In the genomic region with DNA sequence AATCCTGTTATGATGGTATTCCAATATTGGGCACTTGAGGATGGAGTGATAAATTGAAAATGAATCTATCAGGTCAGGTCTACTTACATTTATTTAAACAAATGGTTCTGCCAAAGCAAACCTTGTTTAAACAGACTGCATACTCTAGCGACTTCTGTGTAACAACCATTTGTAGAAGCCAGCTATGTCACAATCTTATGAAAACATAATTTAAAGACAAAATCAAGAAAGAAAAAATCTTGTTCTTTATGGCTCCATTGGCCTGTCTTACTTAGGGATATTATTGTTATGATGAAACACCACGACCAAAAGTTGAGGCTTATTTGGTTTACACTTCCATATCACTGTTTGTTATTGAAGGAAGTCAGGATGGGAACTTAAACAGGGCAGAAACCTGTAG, we compare ENCODE assay signal across 22 mouse cellular contexts.
DNase-seq lines count a peak whose midpoint lies in the region; ATAC-seq and TF ChIP-seq lines count a peak whose summit lies in the region.
"Had no signal": no experiment of that assay in that cellular context is flagged by ENCODE, and none has a peak within 500 bp of the region (broad histone marks: within the 10 kb centered on the region; RNA-seq: fewer than 3 reads in every experiment).

No protein-coding gene starts in this region.

- no peaks in the 10 kb centered on the region for H3K9me3 ChIP-seq in lung, postnatal 0 days (ENCODE audit: low read length)
- no peaks in the 10 kb centered on the region for H3K9me3 ChIP-seq in midbrain, embryonic 11.5 days (ENCODE audit: control insufficient read depth, low read length)
- no peaks in the 10 kb centered on the region for H3K9me3 ChIP-seq in midbrain, embryonic 10.5 days (replicated peaks)
- H3K9me3 ChIP-seq: G1E had no signal

- no peaks in the 10 kb centered on the region for H3K4me1 ChIP-seq in lung, postnatal 0 days (ENCODE audit: insufficient read depth, low read depth, low read length)
- H3K4me1 ChIP-seq in midbrain, embryonic 11.5 days (ENCODE audit: control insufficient read depth, insufficient read depth, low read length): no peaks in the 10 kb centered on the region
- no peaks in the 10 kb centered on the region for H3K4me1 ChIP-seq in midbrain, embryonic 10.5 days

- ATAC-seq in lung, postnatal 0 days: no peak
- no peak for ATAC-seq in midbrain, embryonic 11.5 days (ENCODE audit: low FRiP score)
- ATAC-seq: activated CD4-positive, CD25-positive, alpha-beta regulatory T cell, adult 4 months; CD4-positive, CD25-positive, alpha-beta regulatory T cell, adult 4 months; Patski had no signal

- H3K27me3 ChIP-seq in lung, postnatal 0 days (replicated peaks; ENCODE audit: insufficient read depth, low read length): no peaks in the 10 kb centered on the region
- no peaks in the 10 kb centered on the region for H3K27me3 ChIP-seq in midbrain, embryonic 11.5 days (ENCODE audit: control insufficient read depth, insufficient read depth, low read length)
- no peaks in the 10 kb centered on the region for H3K27me3 ChIP-seq in midbrain, embryonic 10.5 days (ENCODE audit: low read depth, poor library complexity, severe bottlenecking)
- H3K27me3 ChIP-seq: CH12.LX, Patski had no signal

- no peak for TF ChIP-seq CTCF in lung, postnatal 0 days (IDR thresholded peaks at IDR 0.05)

- H3K27ac ChIP-seq in lung, postnatal 0 days (ENCODE audit: low read length): no peak overlapping the region
- no peak overlapping the region for H3K27ac ChIP-seq in midbrain, embryonic 11.5 days (ENCODE audit: low read depth, low read length)
- H3K27ac ChIP-seq in midbrain, embryonic 10.5 days (replicated peaks): no peak overlapping the region

- H3K9ac ChIP-seq in lung, postnatal 0 days (replicated peaks; ENCODE audit: low read depth): no peak overlapping the region
- no peak overlapping the region for H3K9ac ChIP-seq in midbrain, embryonic 11.5 days (ENCODE audit: low read length)

- H3K36me3 ChIP-seq in lung, postnatal 0 days (ENCODE audit: insufficient read depth, low read length): no peaks in the 10 kb centered on the region
- H3K36me3 ChIP-seq in midbrain, embryonic 11.5 days (ENCODE audit: control insufficient read depth, insufficient read depth, low read length): no peaks in the 10 kb centered on the region
- H3K36me3 ChIP-seq in midbrain, embryonic 10.5 days: no peaks in the 10 kb centered on the region
- H3K36me3 ChIP-seq: G1E had no signal

- TF ChIP-seq EP300 in lung, postnatal 0 days (IDR thresholded peaks at IDR 0.05): no peak

- H3K4me2 ChIP-seq in lung, postnatal 0 days (replicated peaks; ENCODE audit: low read depth, low read length): no peak overlapping the region
- H3K4me2 ChIP-seq in midbrain, embryonic 11.5 days: no peak overlapping the region

- 8% methylated on average over 2 of the region's 2 CpGs for WGBS in lung, postnatal 0 days
- 79% methylated on average over 2 of the region's 2 CpGs for WGBS in midbrain, embryonic 11.5 days
- WGBS in midbrain, embryonic 10.5 days: 82% methylated on average over 2 of the region's 2 CpGs

- DNase-seq in lung, postnatal 0 days (ENCODE audit: low spot score): peak; percentile 35
- no peak for DNase-seq in lung, adult 18-20 months
- DNase-seq in midbrain, embryonic 11.5 days (ENCODE audit: low spot score, missing footprints): peak; percentile 76
- no peak for DNase-seq in midbrain, embryonic 10.5 days (ENCODE audit: low spot score)
- peak; percentile 80 for DNase-seq in fat pad, adult 2 months (ENCODE audit: extremely low read depth, low read depth, low spot score)
- DNase-seq in gonadal fat pad, adult 2 months (ENCODE audit: low read depth): peak; percentile 54
- DNase-seq in heart, adult 18-20 months: no peak
- no peak for DNase-seq in kidney, adult 8-10 months
- DNase-seq: adrenal gland, adult 2 months; adrenal gland, adult 8-10 months; adrenal gland, postnatal 10 days; adrenal gland, postnatal 14 days; adrenal gland, postnatal 25 days; adrenal gland, postnatal 36 days; B cell, adult 2 months; cerebellum, adult 11 months; cerebellum, adult 11-12 months had no signal

- no peak overlapping the region for H3K4me3 ChIP-seq in lung, postnatal 0 days (ENCODE audit: low read depth, low read length)
- no peak overlapping the region for H3K4me3 ChIP-seq in midbrain, embryonic 11.5 days (ENCODE audit: low read depth, low read length)
- H3K4me3 ChIP-seq in midbrain, embryonic 10.5 days: no peak overlapping the region

Comparison
In these comparisons a context has a peak if more than half of its experiments do, and no peak if none do; other contexts are left out.
1. DNase-seq: peak in lung, postnatal 0 days (single experiment), midbrain, embryonic 11.5 days (single experiment), fat pad, adult 2 months (single experiment) and gonadal fat pad, adult 2 months (single experiment); none in lung, adult 18-20 months (0 of 2), midbrain, embryonic 10.5 days (single experiment), heart, adult 18-20 months (0 of 2) and kidney, adult 8-10 months (0 of 2).